Mouse (Mus musculus): ENCODE results near the gene Ptprn2. TPM values are rescaled to one million over a fixed set of nuclear protein-coding genes. Genes with fewer than 3 reads are reported as not detected.

Ptprn2 gene
- polyA plus RNA-seq, 1 experiment from 2014 or later = 14.9 TPM

- 63% methylated on average over 6 of the region's 6 CpGs for WGBS
- H3K27ac ChIP-seq = no peak overlapping the region
- 0 out of 2 replicates have a peak, but pooled peaks cover 2% of the 10 kb centered on the region for H3K27me3 ChIP-seq
- H3K4me2 ChIP-seq (replicated peaks) = no peak overlapping the region
- no peak overlapping the region for H3K9ac ChIP-seq (replicated peaks)
- no peaks in the 10 kb centered on the region for H3K9me3 ChIP-seq
- no peak overlapping the region for H3K4me3 ChIP-seq (replicated peaks)
- no peaks in the 10 kb centered on the region for H3K36me3 ChIP-seq
- no peak for ATAC-seq
- H3K4me1 ChIP-seq (replicated peaks) = no peaks in the 10 kb centered on the region
These were observed 137.3 kb downstream of the Ptprn2 start for GRCm38 (mm10) chr12:116622665-116623387.

- Histone ChIP-seq H3K9me3 (no peaks in the 10 kb centered on the region), H3K27me3 (0 out of 2 replicates have a peak, but pooled peaks cover 2% of the 10 kb centered on the region), H3K4me3 (replicated peaks) (no peak overlapping the region), H3K4me1 (replicated peaks) (no peaks in the 10 kb centered on the region), H3K36me3 (no peaks in the 10 kb centered on the region), H3K9ac (replicated peaks) (no peak overlapping the region), H3K4me2 (replicated peaks) (no peak overlapping the region), H3K27ac (no peak overlapping the region)
- 52% methylated on average over 9 of the region's 9 CpGs for WGBS
- ATAC-seq = peak; percentile 71
These were observed 140.1 kb downstream of the Ptprn2 start for GRCm38 (mm10) chr12:116625391-116626281.

GRCm38 (mm10) chr12:116628992-116629391, 143.5 kb downstream of the Ptprn2 start:
- no peak for ATAC-seq
- Histone ChIP-seq H3K4me2 (replicated peaks) (no peak overlapping the region), H3K9me3 (no peaks in the 10 kb centered on the region), H3K27me3 (0 out of 2 replicates have a peak, but pooled peaks cover 1% of the 10 kb centered on the region), H3K36me3 (no peaks in the 10 kb centered on the region), H3K9ac (replicated peaks) (no peak overlapping the region), H3K4me1 (replicated peaks) (no peaks in the 10 kb centered on the region), H3K4me3 (replicated peaks) (no peak overlapping the region), H3K27ac (no peak overlapping the region)
- WGBS = 82% methylated on average over 3 of the region's 3 CpGs

- no peak overlapping the region for H3K27ac ChIP-seq
- WGBS = 41% methylated on average over 2 of the region's 2 CpGs
- H3K27me3 ChIP-seq = no peaks in the 10 kb centered on the region
- no peak overlapping the region for H3K4me3 ChIP-seq (replicated peaks)
- H3K9ac ChIP-seq (replicated peaks) = no peak overlapping the region
- peaks cover 17% of the 10 kb centered on the region for H3K4me1 ChIP-seq (replicated peaks)
- no peak overlapping the region for H3K4me2 ChIP-seq (replicated peaks)
- no peak for ATAC-seq
- H3K9me3 ChIP-seq = no peaks in the 10 kb centered on the region
- no peaks in the 10 kb centered on the region for H3K36me3 ChIP-seq
These were observed 152.0 kb downstream of the Ptprn2 start for GRCm38 (mm10) chr12:116637498-116637897.

- Histone ChIP-seq H3K9me3 (no peaks in the 10 kb centered on the region), H3K36me3 (no peaks in the 10 kb centered on the region), H3K4me3 (replicated peaks) (no peak overlapping the region), H3K9ac (replicated peaks) (no peak overlapping the region), H3K27me3 (no peaks in the 10 kb centered on the region), H3K4me2 (replicated peaks) (no peak overlapping the region), H3K4me1 (replicated peaks) (peaks cover 18% of the 10 kb centered on the region), H3K27ac (no peak overlapping the region)
- 27% methylated on average over 4 of the region's 4 CpGs for WGBS
- ATAC-seq = no peak
These were observed 155.4 kb downstream of the Ptprn2 start for GRCm38 (mm10) chr12:116640871-116641270.

- no peaks in the 10 kb centered on the region for H3K27me3 ChIP-seq
- H3K9me3 ChIP-seq = no peaks in the 10 kb centered on the region
- no peaks in the 10 kb centered on the region for H3K36me3 ChIP-seq
- peaks cover 18% of the 10 kb centered on the region for H3K4me1 ChIP-seq (replicated peaks)
- ATAC-seq = peak; percentile 87
- no peak overlapping the region for H3K4me2 ChIP-seq (replicated peaks)
- peak overlapping the region; percentile 73 for H3K27ac ChIP-seq
- H3K4me3 ChIP-seq (replicated peaks) = no peak overlapping the region
- 42% methylated on average over 14 of the region's 14 CpGs for WGBS
- no peak overlapping the region for H3K9ac ChIP-seq (replicated peaks)
These were observed 156.0 kb downstream of the Ptprn2 start for GRCm38 (mm10) chr12:116641339-116642190.

- H3K4me2 ChIP-seq (replicated peaks) = no peak overlapping the region
- peak overlapping the region; percentile 73 for H3K27ac ChIP-seq
- no peaks in the 10 kb centered on the region for H3K9me3 ChIP-seq
- WGBS = 58% methylated on average over 4 of the region's 4 CpGs
- no peaks in the 10 kb centered on the region for H3K27me3 ChIP-seq
- no peaks in the 10 kb centered on the region for H3K36me3 ChIP-seq
- H3K4me3 ChIP-seq (replicated peaks) = no peak overlapping the region
- ATAC-seq = peak; percentile 41
- H3K4me1 ChIP-seq (replicated peaks) = peaks cover 18% of the 10 kb centered on the region
- H3K9ac ChIP-seq (replicated peaks) = no peak overlapping the region
These were observed 156.7 kb downstream of the Ptprn2 start for GRCm38 (mm10) chr12:116642191-116642549.

GRCm38 (mm10) chr12:116646771-116647170, 161.3 kb downstream of the Ptprn2 start:
- no peaks in the 10 kb centered on the region for H3K36me3 ChIP-seq
- no peaks in the 10 kb centered on the region for H3K9me3 ChIP-seq
- H3K4me3 ChIP-seq (replicated peaks) = no peak overlapping the region
- no peak for ATAC-seq
- no peaks in the 10 kb centered on the region for H3K27me3 ChIP-seq
- no peak overlapping the region for H3K4me2 ChIP-seq (replicated peaks)
- no peak overlapping the region for H3K27ac ChIP-seq
- H3K9ac ChIP-seq (replicated peaks) = no peak overlapping the region
- peaks cover 12% of the 10 kb centered on the region for H3K4me1 ChIP-seq (replicated peaks)

GRCm38 (mm10) chr12:116648584-116649206, 163.2 kb downstream of the Ptprn2 start:
- no peaks in the 10 kb centered on the region for H3K36me3 ChIP-seq
- H3K9ac ChIP-seq (replicated peaks) = no peak overlapping the region
- H3K9me3 ChIP-seq = no peaks in the 10 kb centered on the region
- 65% methylated on average over 4 of the region's 4 CpGs for WGBS
- H3K4me2 ChIP-seq (replicated peaks) = no peak overlapping the region
- peak; percentile 86 for ATAC-seq
- H3K27me3 ChIP-seq = no peaks in the 10 kb centered on the region
- H3K4me3 ChIP-seq (replicated peaks) = no peak overlapping the region
- H3K27ac ChIP-seq = peak overlapping the region; percentile 68
- H3K4me1 ChIP-seq (replicated peaks) = 0 out of 2 replicates have a peak, but pooled peaks cover 4% of the 10 kb centered on the region

GRCm38 (mm10) chr12:116653684-116654083, 168.2 kb downstream of the Ptprn2 start:
- Histone ChIP-seq H3K9me3 (no peaks in the 10 kb centered on the region), H3K9ac (replicated peaks) (no peak overlapping the region), H3K4me1 (replicated peaks) (0 out of 2 replicates have a peak, but pooled peaks cover 3% of the 10 kb centered on the region), H3K4me2 (replicated peaks) (no peak overlapping the region), H3K27me3 (no peaks in the 10 kb centered on the region), H3K27ac (no peak overlapping the region), H3K36me3 (no peaks in the 10 kb centered on the region), H3K4me3 (replicated peaks) (no peak overlapping the region)
- no peak for ATAC-seq
- WGBS = 79% methylated on average over 1 of the region's 1 CpGs

- no peak overlapping the region for H3K4me3 ChIP-seq (replicated peaks)
- H3K4me2 ChIP-seq (replicated peaks) = 0 out of 2 replicates have a peak overlapping the region, but pooled peaks have one; percentile 3
- no peaks in the 10 kb centered on the region for H3K36me3 ChIP-seq
- no peak overlapping the region for H3K9ac ChIP-seq (replicated peaks)
- no peaks in the 10 kb centered on the region for H3K27me3 ChIP-seq
- peak; percentile 43; the same call in 1 of the 2 replicates for ATAC-seq
- H3K9me3 ChIP-seq = no peaks in the 10 kb centered on the region
- peaks cover 13% of the 10 kb centered on the region for H3K4me1 ChIP-seq (replicated peaks)
- peak overlapping the region; percentile 48; the same call in 1 of the 2 replicates for H3K27ac ChIP-seq
- 12% methylated on average over 7 of the region's 7 CpGs for WGBS
These were observed 174.6 kb downstream of the Ptprn2 start for GRCm38 (mm10) chr12:116660076-116660475.

Measured in midbrain, embryonic 13.5 days (tissue).